Mouse (Mus musculus) embryonic facial prominence, embryonic 12.5 days (tissue): ENCODE measurements around the gene Entr1. TPM values are rescaled to one million over a fixed set of nuclear protein-coding genes. Genes with fewer than 3 reads are reported as not detected.
"Not testable (repeated sequence)": the region's sequence is repeated elsewhere in the genome, so short reads cannot be mapped to it uniquely, and the experiment has no call there.

ENCODE experiments used
- ATAC-seq: fragments of 200-750 bp; cut with Nextera tagmentation; 2 replicates; pipeline ENCODE4 v1.8.0; 2017; ENCODE audit not compliant: insufficient number of reproducible peaks, insufficient read depth, low FRiP score, low TSS enrichment
- H3K27ac ChIP-seq: fragments of 300-500 bp; sonication (generic); 2 replicates; pipeline ENCODE4 v1.5.1; 2016; ENCODE audit warnings: mild to moderate bottlenecking
- H3K27me3 ChIP-seq: fragments of 300-500 bp; sonication (generic); 2 replicates; pipeline ENCODE4 v1.6.1; 2016; ENCODE audit warnings: mild to moderate bottlenecking, moderate library complexity
- H3K36me3 ChIP-seq: fragments of 300-500 bp; sonication (generic); 2 replicates; pipeline ENCODE4 v1.6.1; 2016; ENCODE audit warnings: mild to moderate bottlenecking
- H3K4me1 ChIP-seq: fragments of 300-500 bp; sonication (generic); 2 replicates; pipeline ENCODE4 v1.6.1; 2016
- H3K4me2 ChIP-seq: fragments of 300-500 bp; sonication (generic); replicated peaks from 2 replicates; pipeline ENCODE4 v1.6.1; 2016; ENCODE audit warnings: mild to moderate bottlenecking, moderate library complexity
- H3K4me3 ChIP-seq: fragments of 300-500 bp; sonication (generic); 2 replicates; pipeline ENCODE4 v1.5.1; 2016; ENCODE audit warnings: mild to moderate bottlenecking
- H3K9ac ChIP-seq: fragments of 300-500 bp; sonication (generic); 2 replicates; pipeline ENCODE4 v1.6.1; 2016; ENCODE audit warnings: mild to moderate bottlenecking, moderate library complexity
- H3K9me3 ChIP-seq: fragments of 300-500 bp; sonication (generic); 2 replicates; pipeline ENCODE4 v1.6.1; 2016; ENCODE audit warnings: mild to moderate bottlenecking, moderate library complexity
- WGBS: fragments of 180-500 bp; shearing (Covaris S2); methylation state at CpG from one replicate; pipeline ENCODE4 v1.1.7; 2016; 5-methylcytosine and 5-hydroxymethylcytosine counted together
- polyA plus RNA-seq: library from polyadenylated mRNA; unstranded; fragments of >200 nt; fragmentation: Nextera tagmentation; extraction: Ambion mirVana; gene quantifications from 2 replicates; pipeline ENCODE4 v1.2.1, GENCODE M21; 2016

Gene Entr1
- polyA plus RNA-seq, 1 experiment from 2014 or later = 188 TPM

GRCm38 (mm10) chr2:26380871-26381270 is 8.2 kb downstream of the Entr1 start:
- H3K4me1 ChIP-seq, H3K27me3 ChIP-seq, ATAC-seq, H3K9me3 ChIP-seq: not testable (repeated sequence)
- H3K9ac ChIP-seq = peak overlapping the region; percentile 73
- H3K4me3 ChIP-seq = peak overlapping the region; percentile 73
- H3K4me2 ChIP-seq = peak overlapping the region; percentile 88
- H3K36me3 ChIP-seq = peaks cover 65% of the 10 kb centered on the region
- 31% methylated on average over 6 of the region's 6 CpGs for WGBS
- 0 out of 2 replicates have a peak overlapping the region, but pooled peaks have one; percentile 55 for H3K27ac ChIP-seq

DNA sequence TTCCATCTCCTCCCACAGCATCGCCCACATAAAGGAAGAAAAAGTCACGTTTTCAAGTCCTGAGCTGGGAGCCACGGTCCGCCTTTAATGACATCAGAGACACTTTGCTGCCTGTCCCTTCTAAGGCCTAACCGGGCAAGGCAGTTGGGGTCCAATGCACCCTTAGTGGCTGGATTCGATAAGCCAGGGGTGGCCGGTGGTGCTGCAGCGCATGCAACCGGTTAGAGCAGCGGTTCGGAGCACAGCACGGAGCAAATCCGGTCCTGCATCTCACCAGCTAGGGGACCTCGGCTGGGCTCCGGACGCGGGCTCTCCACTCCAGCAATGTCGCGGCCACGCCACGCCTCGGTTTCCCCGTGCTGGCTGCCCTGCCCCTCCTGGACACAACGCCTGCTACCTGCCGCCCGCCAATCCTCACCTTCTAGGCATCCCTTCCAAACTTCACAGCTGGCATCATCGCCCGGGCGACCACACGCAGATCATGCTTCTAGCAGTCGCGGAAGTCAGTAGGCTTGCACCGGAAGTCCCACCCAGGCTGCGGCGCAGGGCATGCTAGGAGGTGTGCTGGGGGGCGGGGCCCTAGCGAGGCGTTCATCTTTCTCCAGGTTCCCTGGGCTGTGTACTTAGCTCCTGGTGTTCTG is 8.9 kb downstream of the Entr1 start, which contains the start of gene Snapc4:
TSS of gene Snapc4 (minus strand) at position 523 of the 641 bp plus-strand sequence.
- peak within 1 kb of the TSS; percentile 73 for H3K9ac ChIP-seq
- H3K4me3 ChIP-seq = peak within 1 kb of the TSS; percentile 73
- peaks cover 9% of the 10 kb centered on the region; the same call in 1 of the 2 replicates for H3K4me1 ChIP-seq
- H3K4me2 ChIP-seq = peak within 1 kb of the TSS; percentile 88
- peak within 1 kb of the TSS; percentile 55; the same call in 1 of the 2 replicates for H3K27ac ChIP-seq
- H3K27me3 ChIP-seq = no peaks in the 10 kb centered on the region
- ATAC-seq = peak; percentile 95
- WGBS = under 1% methylated on average over 38 of the region's 38 CpGs
- H3K9me3 ChIP-seq = no peaks in the 10 kb centered on the region
- peaks cover 65% of the 10 kb centered on the region for H3K36me3 ChIP-seq

GRCm38 (mm10) chr2:26372396-26372795 is 16.7 kb downstream of the Entr1 start:
- Histone ChIP-seq H3K9me3 (no peaks in the 10 kb centered on the region), H3K27ac (no peak overlapping the region), H3K4me3 (no peak overlapping the region), H3K4me1 (no peaks in the 10 kb centered on the region), H3K4me2 (no peak overlapping the region), H3K36me3 (peaks cover 96% of the 10 kb centered on the region), H3K27me3 (no peaks in the 10 kb centered on the region), H3K9ac (no peak overlapping the region)
- 93% methylated on average over 8 of the region's 8 CpGs for WGBS
- no peak for ATAC-seq

DNA sequence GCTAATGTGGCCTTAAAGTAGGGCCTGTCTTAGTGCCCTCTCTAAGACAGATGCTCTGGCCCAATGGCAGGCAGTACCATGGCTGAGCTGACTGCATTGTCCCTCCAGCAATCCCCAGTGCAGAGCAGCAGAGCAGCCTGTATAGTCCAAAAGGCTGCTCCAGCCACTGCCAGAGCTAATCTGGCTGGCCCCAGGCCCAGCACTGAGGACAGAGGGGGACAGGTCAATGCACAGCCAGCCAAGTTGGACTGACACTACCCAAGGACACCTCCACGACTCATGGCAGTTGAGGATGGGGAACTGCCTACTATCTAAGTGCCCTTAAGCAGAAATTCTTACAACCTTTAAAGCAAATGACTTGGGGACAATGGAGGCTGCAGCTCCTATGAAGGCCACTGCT is 20.5 kb downstream of the Entr1 start:
- peaks cover 94% of the 10 kb centered on the region for H3K36me3 ChIP-seq
- WGBS = 95% methylated on average over 1 of the region's 1 CpGs

GRCm38 (mm10) chr2:26367911-26368310 is 21.2 kb downstream of the Entr1 start:
- Histone ChIP-seq H3K36me3 (peaks cover 94% of the 10 kb centered on the region), H3K4me3 (no peak overlapping the region), H3K27me3 (no peaks in the 10 kb centered on the region), H3K9me3 (no peaks in the 10 kb centered on the region), H3K4me2 (no peak overlapping the region), H3K27ac (no peak overlapping the region), H3K9ac (no peak overlapping the region), H3K4me1 (no peaks in the 10 kb centered on the region)
- 89% methylated on average over 6 of the region's 6 CpGs for whole genome bisulfite sequencing
- no peak for ATAC-seq

More for the DNA sequence above, 20.5 kb downstream of the Entr1 start:
- Histone ChIP-seq H3K9me3 (no peaks in the 10 kb centered on the region), H3K4me1 (no peaks in the 10 kb centered on the region), H3K27me3 (no peaks in the 10 kb centered on the region), H3K27ac (no peak overlapping the region), H3K4me2 (no peak overlapping the region), H3K9ac (no peak overlapping the region), H3K4me3 (no peak overlapping the region)
- ATAC-seq = no peak; the same call in 1 of the 2 replicates

GRCm38 (mm10) chr2:26364738-26365465 is 24.2 kb downstream of the Entr1 start:
- H3K4me1 ChIP-seq = no peaks in the 10 kb centered on the region
- no peaks in the 10 kb centered on the region for H3K27me3 ChIP-seq
- H3K4me3 ChIP-seq = no peak overlapping the region
- H3K9ac ChIP-seq = no peak overlapping the region
- H3K36me3 ChIP-seq = peaks cover 73% of the 10 kb centered on the region
- no peak for ATAC-seq
- 0 out of 2 replicates have a peak overlapping the region, but pooled peaks have one; percentile 6 for H3K27ac ChIP-seq
- no peaks in the 10 kb centered on the region for H3K9me3 ChIP-seq
- H3K4me2 ChIP-seq = no peak overlapping the region
- 87% methylated on average over 10 of the region's 10 CpGs for WGBS

- Histone ChIP-seq H3K9ac (no peak overlapping the region), H3K4me2 (no peak overlapping the region), H3K4me3 (no peak overlapping the region), H3K27me3 (no peaks in the 10 kb centered on the region), H3K4me1 (no peaks in the 10 kb centered on the region), H3K27ac (no peak overlapping the region), H3K9me3 (no peaks in the 10 kb centered on the region), H3K36me3 (peaks cover 59% of the 10 kb centered on the region)
- WGBS = 80% methylated on average over 5 of the region's 5 CpGs
- ATAC-seq = no peak
Observed at GRCm38 (mm10) chr2:26363481-26363880, 25.6 kb downstream of the Entr1 start.

DNA sequence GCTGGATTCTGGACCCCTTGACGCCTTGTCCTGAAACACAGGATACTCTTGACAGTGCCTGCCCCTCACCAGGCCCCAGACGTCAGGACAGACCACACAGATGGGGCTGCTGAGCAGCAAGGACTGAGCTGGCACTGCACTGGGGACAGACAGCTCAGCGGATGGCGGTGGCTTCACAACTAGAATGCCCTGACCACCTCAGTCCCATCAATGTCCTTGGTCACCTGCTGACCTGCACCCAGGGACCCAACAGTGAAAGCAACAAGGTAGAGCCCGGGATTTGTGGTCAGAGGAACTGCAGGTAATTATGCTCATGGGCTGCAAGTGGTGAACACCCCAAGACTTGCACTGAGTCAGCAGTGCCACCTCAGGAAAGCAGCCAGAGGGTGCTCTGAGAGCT is 26.1 kb downstream of the Entr1 start:
- no peak overlapping the region for H3K9ac ChIP-seq
- H3K4me2 ChIP-seq = no peak overlapping the region
- H3K4me3 ChIP-seq = no peak overlapping the region
- no peaks in the 10 kb centered on the region for H3K4me1 ChIP-seq
- no peak overlapping the region for H3K27ac ChIP-seq
- H3K9me3 ChIP-seq = no peaks in the 10 kb centered on the region
- WGBS = 74% methylated on average over 5 of the region's 5 CpGs
- ATAC-seq = no peak
- peaks cover 54% of the 10 kb centered on the region for H3K36me3 ChIP-seq
- no peaks in the 10 kb centered on the region for H3K27me3 ChIP-seq

- WGBS = 47% methylated on average over 3 of the region's 3 CpGs
- Histone ChIP-seq H3K27me3 (no peaks in the 10 kb centered on the region), H3K4me3 (no peak within 1 kb of the TSS), H3K36me3 (peaks cover 32% of the 10 kb centered on the region), H3K9me3 (no peaks in the 10 kb centered on the region), H3K4me2 (no peak within 1 kb of the TSS), H3K27ac (no peak within 1 kb of the TSS), H3K9ac (no peak within 1 kb of the TSS), H3K4me1 (no peaks in the 10 kb centered on the region)
- ATAC-seq = no peak
Observed at GRCm38 (mm10) chr2:26360772-26361171, 28.3 kb downstream of the Entr1 start, which contains the start of gene Card9. Gene Card9, minus strand, starts transcription at chr2:26360918.

DNA sequence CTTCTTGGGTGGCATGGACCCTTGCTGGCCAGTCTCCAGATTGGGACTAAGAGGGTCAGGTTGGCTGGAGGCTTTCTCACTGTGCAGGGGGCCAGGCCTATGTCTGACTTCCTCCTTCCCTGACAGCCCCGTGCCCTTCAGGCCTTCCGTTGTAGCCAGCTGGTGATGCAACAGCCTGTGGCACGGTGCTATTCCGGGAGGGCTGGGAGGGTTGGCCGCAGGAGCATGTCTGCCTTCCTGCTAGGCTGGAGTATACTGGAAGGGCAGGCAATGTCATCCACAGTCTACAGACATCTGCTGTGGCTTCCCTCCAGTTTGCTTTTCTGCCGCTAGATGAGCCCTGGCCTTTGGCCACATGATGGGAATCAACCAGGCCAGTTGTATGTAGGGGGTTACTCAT is 29.1 kb downstream of the Entr1 start:
- ATAC-seq = no peak
- Histone ChIP-seq H3K9ac (no peak overlapping the region), H3K27me3 (no peaks in the 10 kb centered on the region), H3K36me3 (peaks cover 24% of the 10 kb centered on the region), H3K4me3 (no peak overlapping the region), H3K9me3 (no peaks in the 10 kb centered on the region), H3K4me2 (no peak overlapping the region), H3K4me1 (no peaks in the 10 kb centered on the region), H3K27ac (no peak overlapping the region)
- 90% methylated on average over 6 of the region's 6 CpGs for WGBS

GRCm38 (mm10) chr2:26358667-26359320 is 30.3 kb downstream of the Entr1 start:
- Histone ChIP-seq H3K27me3 (no peaks in the 10 kb centered on the region), H3K9me3 (no peaks in the 10 kb centered on the region), H3K4me3 (no peak overlapping the region), H3K9ac (no peak overlapping the region), H3K4me2 (no peak overlapping the region), H3K27ac (no peak overlapping the region), H3K4me1 (no peaks in the 10 kb centered on the region), H3K36me3 (peaks cover 14% of the 10 kb centered on the region)
- no peak for ATAC-seq
- WGBS = 89% methylated on average over 13 of the region's 13 CpGs
